Mouse (Mus musculus) v-Abl transformed pro-B cells (cell line): ENCODE measurements around the gene Adad2.

ENCODE experiments used
- in situ Hi-C, 2 experiments: fragments of 400-800 bp; cut with MboI; formaldehyde crosslinking; loops; one replicate each; pipeline ENCODE4 v1.15.1; 2025; ENCODE audit not compliant: unreplicated experiment in 2 of 2

Gene Adad2

DNA sequence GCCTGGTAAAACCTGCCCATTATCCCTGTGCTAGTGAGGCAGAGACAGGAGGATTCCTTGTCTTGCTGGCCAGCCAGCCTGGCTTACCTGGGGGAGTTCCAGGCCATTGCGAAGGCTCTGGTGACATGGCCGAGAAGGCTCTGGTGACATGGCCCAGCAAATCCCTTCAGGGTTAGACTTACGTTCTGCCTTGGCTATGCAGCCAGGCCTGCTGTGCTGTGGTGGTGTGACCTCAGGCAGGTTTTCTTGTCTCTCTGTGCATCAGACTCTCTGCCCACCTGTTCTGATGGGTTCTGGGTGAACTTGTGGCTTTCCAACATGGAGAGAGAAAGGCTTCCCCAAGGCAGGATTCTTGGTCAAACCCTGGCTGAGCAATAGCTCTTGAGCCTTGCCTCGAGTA, 24.8 kb downstream of the Adad2 start:
- in situ Hi-C loops = no loop called here

DNA sequence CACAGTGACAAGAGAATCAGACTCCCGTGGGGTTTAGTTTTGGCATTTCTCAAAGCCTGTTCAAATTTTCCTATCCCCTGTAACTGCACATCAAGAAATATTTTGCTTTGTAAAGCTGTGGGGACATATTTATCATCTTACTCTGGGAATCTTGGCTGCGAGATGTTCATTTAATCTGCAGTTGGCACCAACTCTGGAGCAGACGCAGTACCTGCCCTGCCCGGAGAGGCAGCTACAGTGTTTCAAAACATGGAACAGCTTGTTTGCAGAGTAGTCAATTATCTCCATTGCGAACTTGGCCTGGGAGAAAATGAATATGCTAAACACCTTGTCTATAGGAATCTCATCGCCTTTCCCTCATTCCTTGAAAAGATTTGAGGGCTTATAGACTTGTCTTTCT, 25.7 kb downstream of the Adad2 start:
- in situ Hi-C loops = no loop called here

DNA sequence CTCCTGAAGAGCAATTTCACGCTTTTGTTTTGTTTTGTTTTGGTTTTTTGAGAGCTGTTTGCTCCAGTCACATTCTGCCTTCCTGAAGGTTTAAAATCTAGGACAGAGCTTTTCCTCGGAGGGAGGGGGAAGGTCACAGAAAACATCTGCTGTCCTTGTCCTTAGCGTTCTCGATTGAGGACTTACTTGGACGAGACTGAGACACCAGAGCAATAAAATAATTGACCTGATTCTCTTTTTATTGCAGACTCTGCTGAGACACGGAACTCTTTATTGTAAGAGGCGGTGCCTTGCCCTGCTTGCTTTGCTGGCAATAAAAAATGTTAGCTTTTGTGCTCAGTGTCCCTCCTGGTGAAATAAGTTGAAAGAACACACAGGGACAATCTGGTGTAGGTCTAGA, 27.3 kb downstream of the Adad2 start:
- in situ Hi-C loops = no loop called here

DNA sequence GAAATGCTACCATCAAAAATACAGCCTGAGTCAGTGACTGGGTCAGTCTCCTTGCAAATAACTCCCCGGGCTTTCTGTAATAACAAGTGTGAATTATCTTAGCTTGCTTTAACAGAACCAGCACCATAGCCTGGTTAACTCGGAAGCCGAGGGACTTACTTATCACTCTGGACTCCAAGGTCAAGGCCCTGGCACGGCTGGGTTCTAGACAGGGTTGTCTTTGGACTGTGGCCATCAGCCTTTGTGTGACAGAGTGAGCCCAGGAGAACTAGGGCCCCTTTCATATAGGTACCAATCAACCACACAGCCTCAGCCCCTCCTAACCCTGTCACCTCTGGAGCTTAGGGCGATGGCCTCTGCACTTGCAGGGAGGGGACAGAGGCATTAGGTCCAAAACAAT, 28.5 kb downstream of the Adad2 start:
- in situ Hi-C loops = no loop called here

DNA sequence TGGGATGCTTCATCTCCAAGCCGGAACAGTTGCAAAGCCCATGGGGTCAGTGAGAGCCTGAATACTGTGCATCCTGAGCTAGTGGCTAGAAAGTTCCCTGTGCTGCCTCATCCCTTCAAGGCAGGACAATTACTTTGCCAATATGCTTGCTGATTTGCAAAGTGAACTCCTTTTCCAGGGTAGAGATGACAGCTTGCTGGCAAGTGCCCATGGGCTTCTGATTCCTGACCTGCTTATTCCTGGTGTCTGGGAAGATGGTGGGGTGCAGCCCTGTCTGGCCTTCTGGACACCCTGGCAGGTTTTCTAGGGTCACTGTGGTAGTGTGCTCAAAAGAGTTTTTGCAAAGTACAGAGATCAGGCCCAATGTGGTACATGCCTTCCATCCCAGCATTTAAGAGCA, 30.4 kb downstream of the Adad2 start:
- in situ Hi-C loops = no loop called here

DNA sequence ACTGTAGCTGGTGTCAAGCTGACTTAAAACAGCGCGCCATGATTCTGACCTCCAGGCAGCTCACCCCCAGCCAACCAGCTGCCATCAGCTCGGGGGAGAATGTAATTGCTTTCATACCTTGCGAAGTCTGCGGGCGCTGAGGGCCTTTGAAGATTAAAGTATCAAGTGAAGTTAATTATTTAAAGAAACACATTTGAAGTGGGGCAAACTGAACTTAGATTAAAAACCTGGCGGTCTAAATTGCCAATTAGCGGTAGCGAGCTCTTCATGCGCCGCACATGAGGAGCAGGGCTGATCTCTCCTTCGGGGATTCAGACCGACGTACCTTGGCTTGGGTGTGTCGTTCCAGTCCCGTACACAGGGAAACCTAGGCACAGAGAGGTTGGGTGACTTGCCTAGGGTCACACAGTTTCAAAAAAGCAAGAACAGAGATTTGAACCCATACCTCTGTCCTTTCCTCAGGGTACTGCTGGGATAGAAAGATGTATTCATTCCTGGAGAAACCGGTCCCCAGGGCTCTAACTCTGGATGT, 31.9 kb downstream of the Adad2 start:
- in situ Hi-C loops = no loop called here

DNA sequence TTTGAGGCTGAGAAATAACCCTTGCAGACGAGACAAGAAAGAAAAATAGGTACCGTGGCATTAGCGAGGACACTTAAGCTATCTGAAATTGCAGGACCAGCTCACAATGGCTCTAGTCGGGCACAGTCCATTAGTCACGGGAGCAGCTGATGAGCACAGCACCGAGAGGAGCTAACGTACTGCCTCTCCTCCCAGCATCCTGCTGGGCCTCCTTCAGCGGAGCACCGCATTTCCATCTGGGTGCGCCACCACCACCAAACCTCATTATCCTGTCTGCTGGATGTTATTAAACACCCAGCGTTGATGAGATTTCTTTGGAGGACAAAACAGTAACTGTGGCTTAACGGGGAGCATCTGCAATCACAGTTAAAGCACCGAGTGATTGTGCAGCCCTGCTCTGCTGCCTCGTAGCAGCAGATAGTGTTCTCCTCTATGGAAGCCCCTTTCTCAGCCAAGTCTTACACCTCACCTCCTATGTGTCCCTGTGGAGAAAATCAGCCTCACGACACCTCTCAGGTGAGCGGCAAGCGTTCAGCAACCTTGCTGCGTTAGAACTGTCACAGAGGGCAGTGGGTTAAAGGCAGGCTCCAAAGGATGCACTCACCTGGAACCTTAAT, 32.5 kb downstream of the Adad2 start:
- in situ Hi-C loops = no loop called here

DNA sequence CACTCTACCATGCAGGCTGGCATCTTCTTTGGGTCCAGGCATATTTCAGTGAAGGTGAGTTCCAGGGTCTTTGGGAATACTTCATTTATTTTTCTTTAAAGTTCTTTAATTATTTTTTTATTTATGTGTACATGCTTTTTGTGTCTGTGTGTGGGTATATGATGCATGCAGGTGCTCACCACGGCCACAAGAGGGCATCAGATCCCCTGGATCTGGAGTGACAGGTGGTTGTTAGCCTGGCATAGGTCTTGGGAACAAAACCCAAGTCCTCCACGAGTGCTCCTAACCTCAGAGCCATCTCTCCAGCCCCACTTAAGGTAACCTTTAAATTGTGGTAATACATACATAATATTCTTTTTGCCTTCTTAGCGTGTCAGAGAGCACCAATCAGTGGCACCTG, 33.6 kb downstream of the Adad2 start:
- in situ Hi-C loops = no loop called here

DNA sequence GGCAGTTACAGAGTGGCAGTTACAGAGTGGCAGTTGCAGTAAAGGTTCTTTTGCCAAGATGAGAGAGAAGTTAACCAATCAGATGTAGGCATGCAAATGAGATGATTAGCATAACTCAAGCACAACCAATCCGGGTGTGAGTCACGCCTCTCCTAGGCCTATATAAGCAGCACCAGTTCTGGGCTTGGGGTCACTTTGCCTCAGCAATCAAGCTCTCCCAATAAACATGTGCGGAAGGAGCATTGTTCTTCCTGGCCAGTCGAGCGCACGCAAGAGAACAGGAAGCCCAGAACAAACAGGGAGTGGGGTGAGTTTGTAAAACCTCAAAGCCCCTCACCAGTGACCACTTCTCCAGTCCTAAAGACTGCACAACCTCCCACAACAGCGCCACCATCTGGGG, 34.3 kb downstream of the Adad2 start:
- in situ Hi-C loops = no loop called here

DNA sequence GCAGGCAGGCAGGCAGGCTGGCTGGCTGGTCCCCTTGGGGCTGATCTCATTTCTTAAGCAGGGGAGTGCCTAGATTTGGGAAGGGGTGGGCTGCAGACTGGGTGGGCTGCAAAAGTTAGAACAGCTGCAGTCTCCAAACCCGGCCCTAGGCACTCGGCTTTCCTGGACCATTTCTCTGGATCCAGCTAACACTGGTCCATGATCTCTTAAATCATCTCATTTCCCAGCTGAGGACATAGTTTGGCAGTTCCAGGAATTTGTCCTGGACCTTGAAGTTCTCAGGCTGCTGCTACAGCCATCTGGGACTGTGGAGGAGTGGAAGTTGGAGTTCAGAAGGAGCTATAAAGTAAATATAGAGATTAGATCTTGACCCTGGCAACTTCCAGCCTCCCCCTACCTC, 38.8 kb downstream of the Adad2 start:
- in situ Hi-C loops = no loop called here

DNA sequence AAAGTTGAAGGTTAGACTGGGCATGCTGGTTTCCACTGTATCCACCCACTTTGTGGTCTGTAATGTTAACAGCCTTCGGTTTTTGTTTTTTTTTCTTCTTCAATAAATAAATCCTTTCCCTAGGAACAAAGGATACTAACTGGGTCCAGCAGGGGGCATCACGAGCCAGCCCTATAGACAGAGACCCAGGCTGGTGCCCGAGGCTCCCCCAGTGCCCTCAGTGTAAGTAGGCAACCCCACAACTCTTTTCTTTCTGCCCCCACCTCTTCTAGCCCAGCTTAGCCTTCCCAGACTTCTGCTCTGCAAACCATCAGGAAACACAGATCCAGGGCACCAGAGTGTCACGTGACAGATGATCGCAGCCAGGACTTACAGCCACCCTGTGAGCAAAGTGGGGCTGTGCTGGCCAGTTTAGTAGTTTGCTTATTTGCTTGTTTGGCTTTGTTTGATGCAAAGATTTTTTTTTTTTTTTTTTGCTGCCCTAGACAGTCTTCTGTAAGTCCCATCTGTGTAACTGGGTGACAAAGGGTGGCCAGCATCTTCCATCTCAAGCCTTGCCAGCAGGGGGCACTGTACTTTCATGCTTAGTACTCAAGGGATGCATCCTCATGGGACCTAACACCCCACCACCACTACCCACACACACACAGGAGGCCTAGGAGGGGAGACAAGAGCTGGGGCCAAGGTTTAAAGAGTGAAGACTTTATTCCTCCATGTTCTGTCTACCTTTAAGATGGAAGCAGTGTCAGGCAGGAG, 44.3 kb downstream of the Adad2 start:
- in situ Hi-C loops = no loop called here

DNA sequence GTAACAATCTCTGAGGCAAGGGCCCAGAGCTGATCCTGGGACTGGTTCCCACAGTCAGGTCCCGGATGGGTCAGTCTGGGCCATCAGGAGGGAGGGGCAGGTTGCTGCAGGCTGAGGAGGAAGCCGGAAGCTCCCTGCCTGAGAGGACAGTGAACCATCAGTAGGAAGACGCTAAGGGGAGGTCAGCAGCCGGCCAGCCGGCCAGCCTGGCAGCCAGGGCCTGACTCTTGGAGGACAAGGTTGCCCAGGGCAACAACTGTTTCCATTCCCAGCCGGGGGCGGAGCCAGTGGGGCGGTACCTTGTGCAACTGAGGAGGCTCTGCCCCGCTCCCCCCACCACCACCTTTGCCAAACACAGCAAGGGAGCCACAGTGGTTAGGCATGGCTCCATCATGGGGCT, 48.5 kb downstream of the Adad2 start:
- in situ Hi-C loops = no loop called here

DNA sequence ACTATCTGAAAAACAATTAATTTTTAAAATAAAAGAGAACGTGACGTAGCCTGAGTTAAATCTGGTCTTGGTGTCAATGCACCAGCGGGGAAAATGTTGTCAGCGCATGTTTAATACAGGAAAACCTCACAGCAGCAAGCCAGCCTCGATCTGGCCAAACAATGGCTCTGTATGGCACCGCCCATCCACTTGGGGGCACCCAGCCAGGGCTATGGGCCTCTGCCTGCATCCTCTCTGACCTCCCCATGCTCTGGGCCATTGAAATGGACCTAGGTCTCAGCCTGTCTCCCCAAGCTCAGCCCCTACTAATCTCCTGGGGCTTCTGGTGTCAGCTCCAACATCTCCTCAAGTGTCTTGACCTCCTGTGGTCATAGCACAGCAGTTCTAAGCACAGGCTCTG, 49.3 kb downstream of the Adad2 start:
- in situ Hi-C loops = no loop called here

DNA sequence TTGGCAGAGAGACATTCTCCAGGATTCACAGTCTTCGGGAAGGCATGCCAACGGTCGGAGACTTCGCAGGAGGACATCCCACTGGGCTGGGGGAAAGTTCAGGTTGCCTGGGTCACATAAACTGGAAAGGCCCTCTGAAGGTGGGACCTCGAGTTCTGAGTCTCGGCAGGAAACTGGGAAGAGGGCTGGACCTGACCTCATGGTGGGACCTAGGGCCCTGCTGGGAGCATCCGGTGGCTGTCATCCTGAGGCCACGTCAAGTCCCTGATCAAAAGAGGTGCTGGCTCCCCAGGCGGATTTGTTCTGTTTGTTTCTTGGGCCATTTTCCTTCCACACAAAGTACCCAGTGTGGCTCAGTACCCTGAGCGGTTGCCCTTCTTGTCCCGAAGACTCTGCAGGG, 50.9 kb downstream of the Adad2 start:
- in situ Hi-C loops = no loop called here

DNA sequence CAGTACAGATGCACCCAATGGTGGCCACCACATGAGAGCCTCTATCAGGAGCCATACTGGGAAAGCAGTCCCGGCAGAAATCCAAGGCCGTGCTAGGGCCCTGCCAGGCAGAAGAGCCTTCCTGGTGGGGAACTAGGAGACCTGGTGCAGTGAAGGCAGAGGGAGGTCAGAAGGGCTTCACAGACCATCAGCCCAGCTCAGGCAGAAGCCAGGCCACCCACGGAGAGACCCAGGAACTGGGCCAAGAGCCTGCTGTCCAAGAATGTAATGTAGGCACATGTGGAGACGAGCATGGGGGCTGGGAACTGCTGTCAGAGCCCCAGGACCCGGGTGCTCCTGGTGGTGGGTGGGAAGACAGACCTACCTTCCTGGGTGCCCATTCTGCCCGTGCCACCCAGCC, 52.7 kb downstream of the Adad2 start:
- in situ Hi-C loops = no loop called here
